Mouse (Mus musculus): Measurements from ENCODE around the gene Inf2.

DNA sequence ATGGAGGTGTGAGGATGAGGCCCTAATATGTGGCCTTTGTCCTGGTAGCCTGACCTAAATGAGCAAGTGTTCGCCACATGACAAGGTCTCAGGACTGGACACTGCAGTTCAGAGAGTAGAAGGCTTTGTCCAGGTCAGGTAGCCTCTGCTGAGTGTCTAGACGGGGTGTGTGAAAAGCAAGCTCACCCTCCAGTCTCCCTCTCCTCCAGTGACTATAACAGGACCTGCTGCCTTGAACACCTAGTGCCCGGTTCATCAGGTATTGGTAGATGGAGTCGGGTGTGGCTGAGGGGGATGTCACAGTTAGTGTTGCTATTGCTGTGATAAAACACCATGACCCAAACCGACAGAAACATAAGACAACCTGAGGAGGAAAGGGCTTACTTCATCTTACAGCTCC, 2.7 kb downstream of the Inf2 start:
- TF ChIP-seq POLR2A (IDR thresholded peaks at IDR 0.05; ENCODE audit: low read depth, low read length) = no peak
- no peak for TF ChIP-seq CTCF (IDR thresholded peaks at IDR 0.05; ENCODE audit: extremely low read depth, insufficient read length, insufficient replicate concordance, low read depth, low read length)

Data from small intestine, adult 2 months (tissue).